Mouse (Mus musculus) midbrain, embryonic 11.5 days (tissue): ENCODE results near the gene Mthfd1l. TPM values are rescaled to one million over a fixed set of nuclear protein-coding genes. Genes with fewer than 3 reads are reported as not detected.

Source experiments
- ATAC-seq: fragments of 200-750 bp; cut with Nextera tagmentation; 2 replicates; pipeline ENCODE4 v1.8.0; 2017; ENCODE audit warnings: moderate TSS enrichment, moderate library complexity; ENCODE audit not compliant: low FRiP score
- DNase-seq: peaks from one replicate; pipeline ENCODE4 v3.0.0; 2015; ENCODE audit warnings: low spot score; ENCODE audit errors: missing footprints
- H3K27ac ChIP-seq: fragments of 300-500 bp; sonication (generic); 2 replicates; pipeline ENCODE4 v1.5.1; 2014; ENCODE audit warnings: low read depth, low read length
- H3K27me3 ChIP-seq: fragments of 300-500 bp; sonication (generic); 2 replicates; pipeline ENCODE4 v1.6.1; 2014; ENCODE audit warnings: mild to moderate bottlenecking, low read length, moderate library complexity, mixed read lengths; ENCODE audit not compliant: control insufficient read depth, insufficient read depth
- H3K36me3 ChIP-seq: fragments of 300-500 bp; sonication (generic); 2 replicates; pipeline ENCODE4 v1.6.1; 2014; ENCODE audit warnings: mild to moderate bottlenecking, low read length, moderate library complexity, mixed read lengths; ENCODE audit not compliant: control insufficient read depth, insufficient read depth
- H3K4me1 ChIP-seq: fragments of 300-500 bp; sonication (generic); 2 replicates; pipeline ENCODE4 v1.6.1; 2014; ENCODE audit warnings: low read length; ENCODE audit not compliant: control insufficient read depth, insufficient read depth
- H3K4me2 ChIP-seq: fragments of 300-500 bp; sonication (generic); 2 replicates; pipeline ENCODE4 v1.6.1; 2014; ENCODE audit warnings: mild to moderate bottlenecking, moderate library complexity
- H3K4me3 ChIP-seq: fragments of 300-500 bp; sonication (generic); 2 replicates; pipeline ENCODE4 v1.5.1; 2014; ENCODE audit warnings: low read depth, low read length
- H3K9ac ChIP-seq: fragments of 300-500 bp; sonication (generic); 2 replicates; pipeline ENCODE4 v1.6.1; 2014; ENCODE audit warnings: low read length
- H3K9me3 ChIP-seq: fragments of 300-500 bp; sonication (generic); 2 replicates; pipeline ENCODE4 v1.6.1; 2016; ENCODE audit warnings: low read length; ENCODE audit not compliant: control insufficient read depth
- WGBS: fragments of 180-500 bp; shearing (Covaris S2); extraction: QIAGEN DNeasy Blood & Tissue Kit; methylation state at CpG from one replicate; pipeline ENCODE4 v1.1.7; 2014; 5-methylcytosine and 5-hydroxymethylcytosine counted together
- polyA plus RNA-seq: library from polyadenylated mRNA; unstranded; fragments of >200 nt; fragmentation: Nextera tagmentation; extraction: Ambion mirVana; gene quantifications from 2 replicates; pipeline ENCODE4 v1.2.1, GENCODE M21; 2014

Mthfd1l gene
- polyA plus RNA-seq, 1 experiment from 2014 or later: 15.4 TPM

DNA sequence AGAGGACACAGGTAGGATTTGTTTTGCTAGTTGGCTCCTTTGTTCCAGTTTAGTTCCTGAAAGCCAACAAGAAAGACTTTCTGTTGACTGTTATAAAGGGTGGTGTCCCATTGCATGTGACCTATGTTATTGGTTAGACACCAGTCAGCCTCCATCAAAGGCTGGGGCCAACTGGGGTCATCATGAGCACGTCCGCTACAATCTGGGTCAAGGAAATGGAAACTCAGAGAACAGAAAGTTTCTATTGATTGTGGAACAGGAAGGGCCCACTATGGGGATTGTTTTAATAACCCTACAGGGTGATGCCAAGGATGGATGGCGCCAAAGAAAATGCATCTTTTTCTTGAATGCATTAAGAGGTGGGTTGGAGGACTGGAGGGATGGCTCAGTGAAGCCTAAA lies 166.6 kb downstream of the Mthfd1l start:
- Histone ChIP-seq H3K36me3 (no peaks in the 10 kb centered on the region), H3K4me1 (no peaks in the 10 kb centered on the region), H3K4me3 (no peak overlapping the region), H3K9me3 (no peaks in the 10 kb centered on the region), H3K9ac (no peak overlapping the region), H3K27me3 (no peaks in the 10 kb centered on the region), H3K4me2 (no peak overlapping the region), H3K27ac (no peak overlapping the region)
- 79% methylated on average over 3 of the region's 3 CpGs for WGBS
- no peak for DNase-seq
- ATAC-seq: no peak

DNA sequence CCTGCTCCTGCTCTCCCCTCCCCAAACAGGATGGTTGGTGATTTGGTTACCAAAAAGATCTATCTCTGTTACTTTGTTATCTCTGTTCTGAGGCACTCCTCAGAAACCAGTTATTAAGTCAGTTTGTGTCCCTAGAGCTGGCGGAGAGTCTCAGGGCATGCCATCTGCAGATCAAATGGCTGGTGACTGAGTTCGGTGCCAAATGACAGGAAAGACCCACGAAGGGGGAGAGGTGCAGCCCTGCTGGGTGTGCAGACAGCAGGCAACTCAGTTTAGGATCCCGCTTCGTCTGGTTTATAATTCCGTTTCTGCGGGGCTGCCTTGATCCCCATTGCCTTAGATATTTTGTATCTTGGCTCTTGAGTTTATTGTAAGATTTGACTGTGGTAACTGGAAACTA lies 168.8 kb downstream of the Mthfd1l start:
- Histone ChIP-seq H3K27me3 (no peaks in the 10 kb centered on the region), H3K4me2 (no peak overlapping the region), H3K9ac (no peak overlapping the region), H3K36me3 (no peaks in the 10 kb centered on the region), H3K4me3 (no peak overlapping the region), H3K4me1 (no peaks in the 10 kb centered on the region), H3K27ac (no peak overlapping the region), H3K9me3 (no peaks in the 10 kb centered on the region)
- DNase-seq: no peak
- no peak for ATAC-seq
- 75% methylated on average over 7 of the region's 7 CpGs for WGBS

DNA sequence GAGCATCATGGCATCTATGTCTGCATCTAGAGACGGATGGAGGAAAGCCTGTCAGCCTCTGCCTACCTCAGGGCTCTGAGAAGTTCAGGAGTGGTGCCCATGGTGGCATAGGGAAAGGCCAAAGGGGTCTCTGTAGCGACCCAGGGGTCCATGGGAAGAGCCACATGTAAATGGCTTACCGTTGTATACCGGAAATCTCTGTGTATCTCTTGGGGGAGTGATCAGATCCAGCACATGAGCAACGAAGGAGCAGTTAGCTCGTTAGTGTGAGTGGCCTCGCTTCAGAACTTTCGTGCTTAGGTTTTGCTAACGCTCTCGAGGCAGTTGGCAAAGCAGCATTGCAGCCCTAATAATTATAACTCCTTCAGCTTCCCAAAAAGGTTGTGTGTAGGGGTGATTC lies 169.9 kb downstream of the Mthfd1l start:
- 81% methylated on average over 10 of the region's 10 CpGs for WGBS
- Histone ChIP-seq H3K27me3 (no peaks in the 10 kb centered on the region), H3K4me3 (no peak overlapping the region), H3K27ac (no peak overlapping the region), H3K36me3 (no peaks in the 10 kb centered on the region; the same call in 1 of the 2 replicates), H3K4me1 (no peaks in the 10 kb centered on the region), H3K9ac (no peak overlapping the region), H3K9me3 (no peaks in the 10 kb centered on the region), H3K4me2 (no peak overlapping the region)
- DNase-seq: no peak
- no peak for ATAC-seq

DNA sequence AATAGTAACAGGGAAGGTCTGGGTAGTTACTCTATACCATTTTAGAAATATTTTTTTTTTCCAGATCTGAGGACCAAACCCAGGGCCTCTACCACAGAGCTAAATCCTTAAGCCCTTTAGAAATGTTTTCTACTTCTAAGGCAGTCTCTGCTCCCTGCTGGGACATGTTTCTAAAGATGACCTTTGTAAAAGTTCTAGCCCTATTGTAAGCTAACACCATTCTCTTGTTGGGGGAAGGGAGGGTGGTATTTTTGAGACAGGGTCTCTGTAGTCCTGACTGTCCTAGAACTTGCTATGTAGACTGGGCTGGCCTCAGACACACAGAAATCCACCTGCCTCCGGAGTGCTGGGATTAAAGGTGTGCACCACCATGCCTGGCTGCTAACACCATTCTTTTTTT lies 170.5 kb downstream of the Mthfd1l start:
- H3K27ac ChIP-seq: no peak overlapping the region
- no peaks in the 10 kb centered on the region for H3K4me1 ChIP-seq
- H3K27me3 ChIP-seq: no peaks in the 10 kb centered on the region
- no peak overlapping the region for H3K9ac ChIP-seq
- H3K9me3 ChIP-seq: no peaks in the 10 kb centered on the region
- no peak for DNase-seq
- H3K36me3 ChIP-seq: no peaks in the 10 kb centered on the region; the same call in 1 of the 2 replicates
- no peak overlapping the region for H3K4me3 ChIP-seq
- H3K4me2 ChIP-seq: no peak overlapping the region
- ATAC-seq: 0 out of 2 replicates have a peak, but pooled peaks have one; percentile 30
- WGBS: 52% methylated on average over 1 of the region's 1 CpGs

DNA sequence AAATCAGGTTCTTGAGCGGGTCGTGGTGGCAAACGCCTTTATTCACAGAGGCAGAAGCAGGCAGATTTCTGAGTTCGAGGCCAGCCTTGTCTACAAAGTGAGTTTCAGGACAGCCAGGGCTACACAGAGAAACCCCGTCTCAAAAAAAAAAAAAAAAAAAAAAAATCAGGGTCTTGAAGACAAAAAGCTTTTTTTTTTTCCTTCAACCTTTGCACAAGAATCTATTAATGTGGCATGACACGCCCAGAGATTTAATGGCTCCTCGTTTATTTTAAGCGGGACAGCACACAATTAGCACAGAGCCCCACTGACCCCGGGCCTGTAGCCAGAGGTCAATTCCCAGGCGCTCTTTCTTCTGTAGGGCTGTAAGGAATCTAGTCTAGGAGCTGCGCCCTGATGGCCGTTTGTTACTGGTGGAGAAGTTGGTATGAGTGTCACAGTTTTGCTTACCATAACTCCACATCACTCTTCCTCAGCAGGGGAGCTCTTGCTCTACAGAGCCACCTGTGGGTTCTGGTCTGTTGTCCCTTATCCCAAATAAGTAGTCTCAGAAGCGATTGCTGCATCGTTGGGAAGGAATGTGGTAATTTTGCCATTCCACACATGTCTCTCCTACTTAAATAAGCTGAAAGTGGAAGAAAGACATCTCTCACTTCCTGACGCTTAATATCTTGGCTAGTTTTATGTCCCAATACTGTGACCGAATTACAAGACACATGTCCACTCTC lies 172.3 kb downstream of the Mthfd1l start:
- no peaks in the 10 kb centered on the region for H3K27me3 ChIP-seq
- no peak overlapping the region for H3K4me2 ChIP-seq
- DNase-seq (no peak), ATAC-seq (no peak)
- H3K4me3 ChIP-seq: no peak overlapping the region
- no peaks in the 10 kb centered on the region for H3K4me1 ChIP-seq
- no peak overlapping the region for H3K27ac ChIP-seq
- H3K9me3 ChIP-seq: no peaks in the 10 kb centered on the region
- no peak overlapping the region for H3K9ac ChIP-seq
- 82% methylated on average over 16 of the region's 16 CpGs for WGBS
- H3K36me3 ChIP-seq: no peaks in the 10 kb centered on the region; the same call in 1 of the 2 replicates

DNA sequence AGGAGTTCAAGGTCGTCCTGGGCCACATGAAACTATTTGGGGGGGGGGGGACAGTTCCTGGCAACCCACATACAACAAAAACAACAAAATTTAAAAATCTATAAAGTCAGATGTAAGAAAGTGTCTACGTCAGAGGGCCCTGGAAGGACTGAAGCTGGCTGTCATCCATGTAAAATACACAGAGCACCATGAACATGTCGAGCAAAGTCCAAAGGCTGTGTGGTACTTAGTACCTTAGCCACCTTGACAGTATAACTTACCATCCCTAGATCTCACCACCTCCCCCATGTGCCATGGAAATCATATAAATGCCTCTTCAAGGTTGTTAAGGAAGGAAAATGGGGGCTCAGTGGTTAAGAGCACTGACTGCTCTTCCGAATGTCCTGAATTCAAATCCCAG lies 174.0 kb downstream of the Mthfd1l start:
- Histone ChIP-seq H3K4me1 (no peaks in the 10 kb centered on the region), H3K36me3 (no peaks in the 10 kb centered on the region; the same call in 1 of the 2 replicates), H3K9me3 (no peaks in the 10 kb centered on the region), H3K9ac (no peak overlapping the region), H3K27me3 (no peaks in the 10 kb centered on the region), H3K4me3 (no peak overlapping the region), H3K4me2 (no peak overlapping the region), H3K27ac (no peak overlapping the region)
- no peak for ATAC-seq
- DNase-seq: no peak
- WGBS: 88% methylated on average over 4 of the region's 4 CpGs

DNA sequence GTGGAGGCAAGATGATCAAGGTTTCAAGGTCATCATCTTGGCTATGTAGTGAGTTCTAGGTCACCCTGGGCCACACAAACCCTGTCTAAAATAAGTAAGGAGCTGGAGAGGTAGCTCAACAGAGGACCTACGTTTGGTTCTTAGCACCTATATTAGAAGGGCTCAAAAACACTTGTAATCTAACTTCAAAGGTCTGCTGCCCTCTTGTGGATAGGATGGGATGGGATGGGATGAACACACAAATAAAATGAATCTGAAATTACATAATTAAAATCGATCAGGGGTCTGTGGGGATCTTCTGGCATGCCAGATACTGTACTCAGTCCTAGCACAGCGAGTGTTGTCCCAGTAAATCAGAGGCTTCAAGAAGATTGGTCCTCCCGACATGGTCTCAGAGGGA lies 178.2 kb downstream of the Mthfd1l start:
- 91% methylated on average over 4 of the region's 4 CpGs for WGBS
- Histone ChIP-seq H3K9ac (no peak overlapping the region), H3K36me3 (no peaks in the 10 kb centered on the region; the same call in 1 of the 2 replicates), H3K27me3 (no peaks in the 10 kb centered on the region), H3K27ac (no peak overlapping the region), H3K4me2 (no peak overlapping the region), H3K9me3 (no peaks in the 10 kb centered on the region), H3K4me1 (no peaks in the 10 kb centered on the region), H3K4me3 (no peak overlapping the region)
- DNase-seq (no peak), ATAC-seq (no peak)

DNA sequence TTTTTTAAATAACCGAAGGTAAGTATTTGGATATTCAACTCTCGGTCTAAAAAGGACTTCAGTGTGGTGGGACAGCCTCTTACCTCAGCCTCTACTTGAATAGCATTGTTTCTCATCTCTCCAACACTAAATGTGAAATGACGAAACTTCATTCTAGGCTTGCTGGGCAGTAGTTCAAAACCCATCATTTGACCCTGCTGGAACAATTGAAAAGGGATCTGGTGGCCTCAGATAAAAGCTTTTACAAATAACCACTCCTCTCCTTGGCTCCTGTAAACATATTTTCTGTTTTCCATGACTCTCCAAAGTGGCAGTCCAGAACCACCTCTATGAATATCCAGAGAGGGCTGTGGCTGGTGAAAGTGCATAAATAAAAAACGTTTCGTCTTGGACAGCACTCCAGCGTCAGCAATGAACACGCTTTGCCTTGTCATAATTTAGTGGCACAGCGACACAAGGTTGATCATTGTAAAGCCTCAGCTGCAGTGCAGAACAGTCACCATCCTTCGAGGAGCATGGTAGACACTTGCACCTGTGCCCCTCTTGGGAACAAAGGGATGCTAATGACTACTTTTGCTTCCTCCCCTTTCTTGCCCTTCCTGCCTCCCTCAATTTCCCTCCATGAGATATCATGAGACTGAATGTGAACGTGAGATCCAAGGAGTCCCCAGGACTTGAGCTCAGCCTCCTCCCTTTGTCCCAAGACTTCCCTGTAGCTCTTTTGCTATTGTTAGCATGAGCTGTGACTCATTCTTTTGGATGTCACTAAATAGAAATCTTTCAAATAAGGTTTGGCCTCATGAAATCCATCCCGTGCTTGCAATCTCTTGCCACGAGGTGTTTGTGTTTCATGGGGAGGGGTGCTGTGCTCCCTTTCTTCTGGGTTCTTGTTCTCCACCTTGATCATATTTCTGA lies 179.2 kb downstream of the Mthfd1l start:
- Histone ChIP-seq H3K4me2 (no peak overlapping the region), H3K4me1 (no peaks in the 10 kb centered on the region), H3K36me3 (no peaks in the 10 kb centered on the region; the same call in 1 of the 2 replicates), H3K9ac (no peak overlapping the region), H3K27me3 (no peaks in the 10 kb centered on the region), H3K9me3 (no peaks in the 10 kb centered on the region), H3K27ac (no peak overlapping the region), H3K4me3 (no peak overlapping the region)
- DNase-seq (no peak), ATAC-seq (no peak)
- WGBS: 87% methylated on average over 12 of the region's 12 CpGs

DNA sequence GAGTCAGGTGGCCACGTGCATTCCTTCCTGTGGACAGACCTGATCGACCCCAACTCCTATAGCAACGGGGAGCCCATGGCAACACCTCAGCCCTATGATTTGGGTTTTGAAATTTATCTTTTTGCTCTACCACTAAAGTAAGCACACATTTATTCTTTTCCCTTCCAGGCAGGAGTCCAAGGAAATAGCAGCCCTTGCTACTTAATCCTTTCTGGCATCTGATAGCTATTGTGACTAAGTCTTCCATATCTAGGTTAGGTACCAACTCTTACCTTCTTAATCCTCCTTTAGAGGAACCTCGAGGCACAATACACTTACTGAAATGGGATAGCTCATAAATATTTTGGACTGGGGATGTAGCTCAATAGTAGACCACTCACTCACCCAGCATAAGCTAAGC lies 180.1 kb downstream of the Mthfd1l start:
- DNase-seq (no peak), ATAC-seq (no peak)
- Histone ChIP-seq H3K27ac (no peak overlapping the region), H3K27me3 (no peaks in the 10 kb centered on the region), H3K4me1 (no peaks in the 10 kb centered on the region), H3K36me3 (no peaks in the 10 kb centered on the region), H3K4me2 (no peak overlapping the region), H3K9me3 (no peaks in the 10 kb centered on the region), H3K4me3 (no peak overlapping the region), H3K9ac (no peak overlapping the region)
- 92% methylated on average over 4 of the region's 4 CpGs for WGBS
